Mouse (Mus musculus) kidney, postnatal 25 days (tissue): ENCODE results near the gene Churc1.
"Not testable (repeated sequence)": the region's sequence is repeated elsewhere in the genome, so short reads cannot be mapped to it uniquely, and the experiment has no call there.

Experiments used
- DNase-seq, 2 experiments: peaks; one replicate each; pipeline ENCODE4 v3.0.0; 2021; ENCODE audit warnings: mixed read lengths in 2 of 2

Churc1 gene

DNA sequence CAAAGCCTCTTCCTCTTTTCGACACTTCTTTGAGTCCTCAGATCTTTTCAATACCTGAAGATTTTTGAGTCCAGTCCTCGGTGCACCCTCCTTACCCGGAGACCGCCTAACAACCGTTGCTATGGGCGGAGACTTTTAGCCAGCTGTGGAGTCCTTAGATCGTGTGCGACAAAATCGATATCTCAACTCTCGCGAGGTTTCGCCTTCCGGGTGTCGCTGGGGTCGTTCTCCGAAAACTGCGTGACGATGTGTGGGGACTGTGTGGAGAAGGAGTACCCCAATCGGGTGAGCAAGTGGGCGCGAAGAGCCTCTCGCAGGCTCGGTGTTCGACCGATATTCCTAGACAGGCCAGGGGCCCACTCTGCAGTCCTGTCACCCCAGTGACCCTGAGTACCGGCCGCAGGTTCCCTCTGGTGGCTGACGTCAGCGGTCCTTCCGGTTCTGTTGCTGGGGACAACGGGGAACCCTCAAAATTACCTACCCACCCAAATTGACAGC lies at the start of gene Churc1, which contains the start of gene Fntb:
Gene Churc1, plus strand, starts transcription at position 185 of the 498 bp plus-strand sequence.
Gene Fntb, plus strand, starts transcription at position 236 of the 498 bp plus-strand sequence.
- peak; percentile 96 to 98 for DNase-seq

GRCm38 (mm10) chr12:76718384-76718783 lies 47.0 kb upstream of the Churc1 start:
- no peak for DNase-seq

- DNase-seq: no peak
Measured at GRCm38 (mm10) chr12:76720572-76720971, 44.8 kb upstream of the Churc1 start.

DNA sequence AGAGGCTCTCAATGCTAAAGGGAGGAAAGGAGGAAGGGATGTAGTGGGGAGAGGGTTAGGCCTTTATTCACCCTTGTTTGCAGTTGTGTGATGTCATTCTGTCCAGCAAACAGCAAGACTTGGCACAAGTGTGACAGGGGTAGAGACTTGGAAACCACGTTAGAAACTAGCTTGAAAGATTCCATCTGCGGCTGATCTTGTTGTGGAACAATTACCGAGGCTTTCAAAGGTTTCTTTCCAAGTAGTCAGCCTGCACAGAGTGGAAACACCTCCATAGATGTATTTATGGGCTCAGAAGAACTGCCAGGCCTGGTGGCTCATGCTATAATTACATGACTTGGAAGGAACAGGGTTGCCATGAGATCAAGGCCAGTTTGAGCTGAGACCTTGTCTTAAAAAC lies 43.3 kb upstream of the Churc1 start:
- no peak for DNase-seq

- DNase-seq: no peak
Measured at GRCm38 (mm10) chr12:76727955-76728354, 37.4 kb upstream of the Churc1 start.

GRCm38 (mm10) chr12:76750866-76751459 lies 14.4 kb upstream of the Churc1 start:
- no peak for DNase-seq

- peak in 1 of 2 experiments; percentile 57 for DNase-seq
Measured at GRCm38 (mm10) chr12:76752652-76753318, 12.6 kb upstream of the Churc1 start.

DNA sequence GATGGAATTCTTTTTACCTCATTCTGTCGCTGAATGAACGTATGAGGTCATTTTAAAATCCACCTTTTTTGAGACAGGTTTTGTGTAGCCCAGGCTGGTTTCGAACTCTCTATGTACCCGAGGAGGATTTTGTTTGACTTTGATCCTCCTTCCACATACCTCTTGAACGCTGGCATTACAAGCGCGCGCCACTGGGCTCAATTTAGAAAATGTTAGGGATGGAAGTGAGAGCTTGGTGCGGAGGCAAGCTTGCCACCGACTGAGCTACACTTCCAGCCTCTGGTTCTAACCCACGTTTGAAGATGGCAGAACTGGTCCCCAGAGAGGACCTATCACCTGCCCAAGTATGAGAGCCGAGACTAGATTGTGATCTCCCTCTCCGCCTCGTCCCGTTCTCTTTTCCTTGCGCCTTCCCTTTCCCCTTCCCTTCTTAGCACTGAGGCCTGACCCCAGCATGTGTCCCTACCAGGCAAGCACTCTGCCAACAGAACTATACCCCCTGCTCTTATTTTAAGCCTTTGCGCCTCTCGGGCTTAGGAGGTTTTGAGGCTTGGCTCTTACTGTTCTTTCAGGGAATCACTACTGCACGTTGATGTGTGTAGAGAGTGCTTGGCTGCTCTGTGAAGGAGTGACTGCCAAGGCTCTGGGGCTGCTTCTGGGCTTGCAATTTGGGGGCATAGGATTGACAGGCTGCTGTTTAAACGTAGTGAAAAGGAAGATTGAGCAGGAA lies 728 bp downstream of the Churc1 start:
- peak; percentile 12 to 35 for DNase-seq

DNA sequence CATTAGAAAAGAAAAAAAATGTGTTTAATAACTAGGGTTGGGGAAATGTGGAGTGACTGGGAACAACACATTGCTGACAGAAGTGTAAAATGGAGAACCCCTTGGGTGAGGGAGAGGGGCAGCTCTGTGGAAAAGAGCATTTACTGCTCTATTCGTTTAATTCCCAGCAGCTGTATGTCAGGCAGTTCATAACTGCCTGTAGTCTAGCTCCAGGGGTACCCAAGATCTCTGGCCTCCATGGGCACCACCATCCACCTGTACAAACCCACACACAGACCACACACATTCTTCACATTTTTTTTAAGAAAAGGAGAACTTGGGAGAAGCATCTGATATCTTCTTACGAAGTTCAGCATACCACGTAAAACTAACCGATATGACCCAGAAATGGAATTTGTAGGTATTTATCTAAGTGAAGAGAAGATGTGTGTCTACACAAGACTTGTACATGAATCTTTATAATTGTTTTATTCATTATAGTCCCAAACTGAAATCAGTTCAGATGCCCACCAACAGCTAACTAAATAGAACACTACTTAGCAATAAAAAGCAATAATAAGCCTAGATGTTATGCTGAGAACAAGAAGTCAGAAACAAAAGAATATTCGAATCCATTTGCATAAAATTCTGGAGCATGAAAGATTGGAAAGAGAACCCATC lies 5.6 kb downstream of the Churc1 start:
- DNase-seq: no peak

DNA sequence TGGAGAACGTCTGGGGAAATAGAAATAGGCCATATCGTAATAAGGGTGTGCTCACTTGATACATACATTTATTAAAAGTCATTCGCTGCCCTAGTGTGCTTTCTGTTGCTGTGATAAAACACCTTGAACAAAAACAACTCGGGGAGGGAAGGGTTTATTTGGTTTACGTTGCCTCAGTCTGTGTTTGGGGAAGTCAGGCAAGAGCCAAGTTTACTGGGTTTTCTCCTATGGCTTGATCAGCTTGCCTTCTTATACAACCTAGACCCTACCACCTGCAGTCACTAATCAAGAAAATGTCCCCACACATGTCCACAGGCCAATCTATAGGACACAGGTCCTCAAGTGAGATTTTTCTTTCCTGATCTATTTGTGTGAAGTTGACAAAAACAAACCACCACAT lies 6.2 kb downstream of the Churc1 start:
- no peak for DNase-seq

DNA sequence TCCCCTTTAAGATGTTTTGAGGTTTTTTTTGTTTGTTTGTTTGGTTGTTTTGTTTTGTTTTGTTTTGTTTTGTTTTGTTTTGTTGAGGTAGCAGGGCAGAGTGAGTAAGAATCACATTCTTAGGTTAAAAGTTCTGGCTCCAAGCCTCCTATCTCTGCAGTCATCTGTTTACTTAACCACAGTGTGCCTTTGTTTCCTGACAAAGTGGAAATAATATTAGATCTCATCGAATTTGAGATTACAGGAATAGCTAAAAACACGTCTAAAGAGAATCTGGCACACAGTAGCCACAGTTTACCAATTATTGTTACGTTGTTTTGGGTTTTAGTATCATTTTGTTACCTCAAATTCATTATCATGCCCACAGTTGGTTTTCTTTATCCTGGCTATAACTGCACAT lies 9.3 kb downstream of the Churc1 start:
- no peak for DNase-seq

GRCm38 (mm10) chr12:76775132-76775531 lies 9.8 kb downstream of the Churc1 start:
- no peak for DNase-seq

GRCm38 (mm10) chr12:76776898-76777297 lies 11.6 kb downstream of the Churc1 start:
- no peak for DNase-seq

- DNase-seq: no peak
Measured at GRCm38 (mm10) chr12:76777845-76778244, 12.5 kb downstream of the Churc1 start.

DNA sequence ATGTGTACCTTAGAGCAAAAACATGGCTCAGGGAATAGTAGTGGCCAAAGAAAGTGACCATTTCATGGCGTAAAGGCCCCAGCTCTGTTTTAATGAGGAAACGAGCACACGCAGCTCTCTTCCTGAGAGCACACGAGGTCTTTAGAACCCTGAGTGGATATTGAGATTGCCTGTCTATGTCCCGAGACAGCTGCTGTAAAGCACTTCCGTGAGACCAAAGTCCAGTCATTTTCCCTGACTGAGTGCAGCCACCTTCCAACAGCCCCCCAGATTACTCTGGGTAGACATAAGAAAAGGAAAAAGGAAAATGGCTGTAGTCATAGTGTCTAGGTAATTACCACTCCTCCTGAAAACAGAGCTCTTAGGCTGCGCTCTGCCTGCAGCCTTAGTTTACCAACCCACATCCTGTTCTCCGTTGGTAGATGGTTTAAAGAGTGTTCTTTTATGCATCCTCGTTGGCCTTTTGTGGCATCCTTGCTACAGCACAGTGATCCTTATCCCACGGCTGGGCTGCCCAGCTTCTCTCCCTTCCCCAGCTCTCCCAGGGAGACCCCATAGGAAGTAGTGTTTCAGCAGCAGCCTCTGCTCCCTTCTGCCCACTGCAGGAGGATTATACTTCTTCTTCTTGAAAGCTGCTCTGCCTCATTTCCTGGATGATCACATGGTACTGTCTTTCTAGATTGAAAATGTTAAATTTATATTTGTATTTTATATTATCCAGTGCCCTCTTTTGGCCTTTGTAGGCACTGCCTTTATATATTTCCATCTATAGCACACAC lies 13.2 kb downstream of the Churc1 start:
- DNase-seq: no peak

DNA sequence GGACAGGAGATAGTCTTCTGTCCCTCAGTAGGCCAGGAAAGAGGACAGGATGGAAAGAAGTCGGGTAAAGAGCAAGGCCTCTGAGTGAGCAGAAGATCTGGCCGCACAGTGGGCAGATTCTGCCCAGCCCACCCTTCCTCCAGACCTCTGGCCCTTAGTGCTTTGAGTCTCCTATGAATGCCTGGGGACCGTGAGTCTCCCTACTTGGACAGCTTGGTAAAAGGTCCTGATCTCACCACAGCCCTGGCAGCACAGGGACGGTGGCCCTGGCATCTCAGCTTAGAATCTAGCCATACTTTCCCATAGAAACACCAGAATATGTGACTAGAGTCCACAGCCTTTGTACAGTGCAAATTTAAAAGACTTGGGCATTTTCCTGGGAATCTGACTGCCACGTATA lies 14.6 kb downstream of the Churc1 start:
- DNase-seq: no peak

GRCm38 (mm10) chr12:76780639-76781468 lies 15.5 kb downstream of the Churc1 start:
- no peak for DNase-seq

DNA sequence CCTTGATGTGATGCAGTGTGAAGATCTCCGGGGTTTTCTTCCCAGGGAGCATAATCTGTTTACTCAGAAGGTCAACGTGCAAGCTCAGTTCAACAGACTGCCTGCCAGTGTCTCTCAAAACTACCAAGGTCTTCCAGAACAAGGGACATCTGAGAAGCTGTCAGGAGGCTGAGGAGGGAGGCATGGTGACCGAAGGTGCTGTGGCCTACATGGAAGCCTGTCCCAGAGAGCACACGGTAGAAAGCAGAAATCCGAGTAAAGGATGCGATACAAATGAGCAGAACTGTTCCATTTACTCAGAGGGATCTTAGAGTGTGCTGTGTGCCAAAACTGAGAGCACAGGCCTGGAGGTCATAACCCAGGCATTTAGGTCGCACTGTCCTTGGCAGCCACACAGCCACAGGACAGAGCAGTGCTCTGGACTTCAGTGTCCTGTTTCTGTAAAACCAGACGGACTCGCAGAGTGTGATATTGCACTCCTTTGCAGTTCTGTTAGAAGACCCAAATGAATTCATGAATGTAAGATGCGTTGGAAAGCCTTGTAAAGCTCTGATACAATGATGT lies 18.8 kb downstream of the Churc1 start:
- no peak for DNase-seq

DNA sequence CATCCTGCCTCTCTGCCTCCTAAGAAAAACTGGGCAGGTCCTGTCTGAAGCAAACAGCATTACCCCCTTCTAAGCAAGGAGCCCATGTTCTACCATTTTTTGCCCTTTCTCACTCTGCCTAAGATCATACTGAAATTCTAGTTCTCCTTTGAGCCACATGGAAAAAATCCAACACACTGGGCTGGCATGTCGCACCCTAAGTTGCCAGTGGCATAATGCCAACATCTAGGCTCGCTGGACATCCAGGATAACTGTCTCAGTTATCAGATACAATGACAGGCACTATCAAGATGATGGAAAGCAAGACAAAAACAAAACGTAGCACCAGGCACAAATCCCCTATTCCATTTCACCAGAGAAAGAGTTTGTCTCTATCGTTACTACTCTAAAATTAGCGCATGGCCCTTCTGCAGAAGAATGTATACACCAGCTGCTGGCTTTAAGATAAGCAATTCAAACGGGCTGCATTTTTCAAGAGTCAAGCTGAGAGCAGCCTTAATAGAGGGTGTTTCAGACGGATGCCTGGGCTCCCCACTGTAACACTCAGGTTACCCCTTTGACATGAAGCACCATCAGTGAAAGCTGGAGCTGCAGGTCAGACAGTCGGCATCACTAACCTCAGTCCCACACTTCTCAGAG lies 25.2 kb downstream of the Churc1 start:
- DNase-seq: no peak

DNA sequence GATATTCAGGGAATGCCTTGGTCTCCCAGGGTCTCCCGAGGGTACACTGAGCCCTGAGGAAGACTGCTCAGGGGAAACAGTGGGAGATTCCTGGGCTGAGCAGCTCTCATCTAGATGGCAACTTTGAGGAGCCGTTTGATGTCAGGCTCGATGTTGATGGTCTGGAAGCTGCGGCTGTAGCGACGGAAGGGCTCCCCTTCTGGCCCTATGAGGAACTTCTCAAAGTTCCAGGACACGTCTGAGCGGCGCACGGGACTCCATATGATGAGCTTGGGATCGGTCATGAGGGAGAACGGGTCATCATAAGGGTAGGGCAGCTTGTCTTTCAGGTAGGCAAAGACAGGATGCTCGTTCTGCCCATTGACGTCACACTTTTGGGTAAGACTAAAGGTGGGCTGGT lies 27.2 kb downstream of the Churc1 start:
- DNase-seq: not testable (repeated sequence)

- DNase-seq: no peak
Measured at GRCm38 (mm10) chr12:76795350-76795749, 30.0 kb downstream of the Churc1 start, which contains the start of gene Gpx2. Gene Gpx2, minus strand, starts transcription at chr12:76795554.
